26 mouse cellular contexts compared by ENCODE assay signal in the genomic region with DNA sequence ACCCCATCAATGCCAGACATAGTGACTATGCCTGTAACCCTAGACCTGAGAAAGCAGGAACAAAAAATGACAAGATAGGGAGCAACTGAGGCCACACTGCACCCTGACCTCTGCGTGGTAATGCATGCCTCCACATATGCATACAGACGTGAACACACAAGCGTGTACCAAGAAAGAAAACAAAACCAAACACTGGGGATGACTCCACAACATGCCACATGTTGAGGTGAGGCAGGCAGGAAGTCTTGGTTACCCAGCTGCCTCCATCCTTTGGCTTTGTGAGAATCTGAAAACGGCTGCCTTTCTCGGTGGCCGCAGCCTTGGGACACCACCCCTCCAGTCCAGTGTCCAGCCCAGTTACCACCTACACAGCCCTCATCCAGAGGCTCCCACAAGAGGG. TPM values are rescaled to one million over a fixed set of nuclear protein-coding genes. Genes with fewer than 3 reads are reported as not detected.
DNase-seq lines count a peak whose midpoint lies in the region; ATAC-seq and TF ChIP-seq lines count a peak whose summit lies in the region.
"Had no signal": no experiment of that assay in that cellular context is flagged by ENCODE, and none has a peak within 500 bp of the region (broad histone marks: within the 10 kb centered on the region; RNA-seq: fewer than 3 reads in every experiment).

No protein-coding gene starts in this region.

- no peak overlapping the region for H3K4me3 ChIP-seq in thymus, adult 2 months (ENCODE audit: control insufficient read depth, insufficient read depth, low read length)
- H3K4me3 ChIP-seq in small intestine, adult 2 months (ENCODE audit: low read depth, low read length): no peak overlapping the region
- H3K4me3 ChIP-seq: erythroblast, embryonic 14.5 days; gastrocnemius, adult 2 months; intestine, embryonic 15.5 days; stomach, embryonic 15.5 days had no signal

- no peak for TF ChIP-seq POLR2A in thymus, adult 2 months (IDR thresholded peaks at IDR 0.05; ENCODE audit: control insufficient read depth, extremely low read depth, insufficient read depth, low read length, poor library complexity)
- TF ChIP-seq POLR2A in small intestine, adult 2 months (IDR thresholded peaks at IDR 0.05; ENCODE audit: low read depth, low read length): no peak

- WGBS in thymus, adult 2 months: 21% methylated on average over 6 of the region's 6 CpGs
- 67% methylated on average over 6 of the region's 6 CpGs for WGBS in small intestine, adult 2 months

- no peak for TF ChIP-seq CTCF in thymus, adult 2 months (IDR thresholded peaks at IDR 0.05; ENCODE audit: borderline replicate concordance, control insufficient read depth, extremely low read depth, insufficient read depth, low read length, poor library complexity)
- TF ChIP-seq CTCF in small intestine, adult 2 months (IDR thresholded peaks at IDR 0.05; ENCODE audit: extremely low read depth, insufficient read length, insufficient replicate concordance, low read depth, low read length): no peak

- DNase-seq in thymus, adult 2 months: peak; percentile 28
- no peak for DNase-seq in thymus, postnatal 36 days
- no peak for DNase-seq in heart, adult 11 months
- no peak for DNase-seq in ovary, postnatal 36 days (ENCODE audit: low spot score)
- DNase-seq: adrenal gland, postnatal 25 days; B cell, adult 2 months; cerebellum, adult 18-20 months; cerebellum, postnatal 10 days; gastrocnemius, adult 2 months; gastrocnemius, postnatal 36 days; heart, postnatal 14 days; kidney, adult 9 months; kidney, postnatal 10 days; liver; midbrain, embryonic 14.5 days; retina, postnatal 1 day; right cerebral cortex, postnatal 14 days had no signal

- peaks cover 8% of the 10 kb centered on the region; the same call in 1 of the 2 replicates for H3K36me3 ChIP-seq in thymus, adult 2 months (ENCODE audit: control insufficient read depth, insufficient read depth, low read length)
- no peaks in the 10 kb centered on the region for H3K36me3 ChIP-seq in small intestine, adult 2 months (ENCODE audit: control insufficient read depth, insufficient read depth, low read length)

- H3K27ac ChIP-seq in thymus, adult 2 months (ENCODE audit: control insufficient read depth, insufficient read depth, low read length): no peak overlapping the region
- H3K27ac ChIP-seq in small intestine, adult 2 months (ENCODE audit: insufficient read depth, low read depth, low read length): peak overlapping the region; percentile 13; the same call in 1 of the 2 replicates
- H3K27ac ChIP-seq: gastrocnemius, adult 2 months; intestine, embryonic 15.5 days; liver, embryonic 14.5 days; stomach, embryonic 15.5 days had no signal

- no peaks in the 10 kb centered on the region for H3K27me3 ChIP-seq in thymus, adult 2 months (ENCODE audit: control insufficient read depth, insufficient read depth, low read length)
- H3K27me3 ChIP-seq in small intestine, adult 2 months (ENCODE audit: control insufficient read depth, insufficient read depth, low read length): no peaks in the 10 kb centered on the region
- H3K27me3 ChIP-seq: intestine, embryonic 15.5 days; Patski; stomach, embryonic 15.5 days had no signal

- ATAC-seq in CD4-positive, CD25-positive, alpha-beta regulatory T cell, adult 4 months: peak; percentile 65
- ATAC-seq: forebrain, embryonic 16.5 days; hindbrain, embryonic 16.5 days; Patski had no signal

- peaks cover 30% of the 10 kb centered on the region for H3K4me1 ChIP-seq in thymus, adult 2 months (replicated peaks; ENCODE audit: control insufficient read depth, insufficient read depth, low read length)
- H3K4me1 ChIP-seq in small intestine, adult 2 months (ENCODE audit: control insufficient read depth, insufficient read depth, insufficient read length, low read length): peaks cover 2% of the 10 kb centered on the region
- H3K4me1 ChIP-seq: intestine, embryonic 15.5 days had no signal

RNA-seq across cellular contexts. Expression of a gene that starts 49.7 kb away (rescaled TPM):
- 62.5 and 71.8 TPM in 2 replicates for polyA plus RNA-seq in thymus, adult 2 months (2012; rRNA removed)
- polyA plus RNA-seq in CD4-positive, CD25-positive, alpha-beta regulatory T cell, adult 4 months (2017; shearing (Covaris generic)): 100 to 1,000 TPM; 541 to 576 TPM
- 3.4 and 9.0 TPM in 2 replicates for polyA plus RNA-seq in small intestine, adult 2 months (2012; rRNA removed)
